Mouse (Mus musculus): ENCODE measurements around the gene Rbm44. TPM values are rescaled to one million over a fixed set of nuclear protein-coding genes. Genes with fewer than 3 reads are reported as not detected.

The Rbm44 gene
- polyA plus RNA-seq, 2 experiments: 0.95 to 1.4 TPM

DNA sequence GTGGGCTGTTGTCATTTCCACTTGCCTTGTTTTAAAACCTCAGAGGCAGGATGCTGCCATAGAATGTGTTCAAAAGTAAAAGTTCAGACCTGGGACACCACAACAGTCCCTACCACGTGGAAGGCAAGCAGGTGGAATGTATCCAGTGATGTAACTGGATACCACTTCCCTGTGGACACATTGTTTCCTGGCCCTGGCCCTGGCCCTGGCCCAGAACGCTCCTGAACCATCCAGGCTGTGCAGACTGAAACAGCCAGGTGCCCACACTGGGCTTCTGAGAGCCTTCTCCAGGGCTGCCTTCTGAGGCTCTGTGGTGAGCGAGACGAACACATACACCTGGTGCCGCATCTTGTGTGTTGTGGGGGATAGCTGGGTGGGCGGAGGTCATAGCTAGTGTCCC, 60.8 kb downstream of the Rbm44 start:
- Histone ChIP-seq H3K4me1 (replicated peaks; ENCODE audit: control insufficient read depth in 2 of 2, insufficient read depth in 2 of 2, low read length in 1 of 2) (0 out of 4 replicates have a peak, but pooled peaks cover 0 to 3% of the 10 kb centered on the region in 2 experiments), H3K9ac (replicated peaks) (no peak overlapping the region), H3K9me3 (ENCODE audit: control insufficient read depth, low read length) (no peaks in the 10 kb centered on the region), H3K4me3 (ENCODE audit: insufficient read depth in 1 of 2, low read depth in 2 of 2, low read length in 2 of 2) (no peak overlapping the region), H3K36me3 (replicated peaks; ENCODE audit: control insufficient read depth, insufficient read depth, low read depth) (no peaks in the 10 kb centered on the region), H3K27ac (no peak overlapping the region), H3K27me3 (ENCODE audit: control insufficient read depth, insufficient read depth, low read length) (no peaks in the 10 kb centered on the region), H3K4me2 (ENCODE audit: low read depth) (no peak overlapping the region)
- DNase-seq (ENCODE audit: low read depth in 3 of 3, low spot score in 3 of 3): no peak
- 69% methylated on average over 6 of the region's 6 CpGs for WGBS (ENCODE audit: insufficient replicate concordance)
- TF ChIP-seq EP300 (IDR thresholded peaks at IDR 0.05; ENCODE audit: low read depth) (no peak), CTCF (IDR thresholded peaks at IDR 0.05; ENCODE audit: low read depth) (no peak)
- ATAC-seq (ENCODE audit: insufficient read depth): no peak

DNA sequence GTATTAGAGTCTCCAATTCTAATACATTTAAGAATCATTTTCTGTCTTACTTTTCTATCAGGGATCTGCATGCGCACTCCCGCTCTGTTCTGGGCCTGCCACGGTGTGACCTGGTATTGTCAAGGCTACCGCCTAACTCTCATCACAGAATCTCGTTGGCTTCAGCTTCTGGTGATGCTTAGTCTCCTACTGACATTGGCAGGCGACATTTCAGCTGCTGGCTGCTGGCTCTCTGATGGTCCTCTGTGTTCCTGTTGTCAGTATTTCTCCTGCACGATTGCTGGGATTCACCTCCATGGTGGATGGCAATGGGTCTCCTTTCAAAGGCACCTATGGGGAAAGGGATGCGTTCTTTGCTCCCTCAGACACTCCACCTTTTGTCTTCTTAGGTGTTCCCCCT, 61.4 kb downstream of the Rbm44 start:
- Histone ChIP-seq H3K4me2 (ENCODE audit: low read depth) (no peak overlapping the region), H3K9me3 (ENCODE audit: control insufficient read depth, low read length) (no peaks in the 10 kb centered on the region), H3K27ac (no peak overlapping the region), H3K36me3 (replicated peaks; ENCODE audit: control insufficient read depth, insufficient read depth, low read depth) (no peaks in the 10 kb centered on the region), H3K4me1 (replicated peaks; ENCODE audit: control insufficient read depth in 2 of 2, insufficient read depth in 2 of 2, low read length in 1 of 2) (0 out of 4 replicates have a peak, but pooled peaks cover 0 to 3% of the 10 kb centered on the region in 2 experiments), H3K4me3 (ENCODE audit: insufficient read depth in 1 of 2, low read depth in 2 of 2, low read length in 2 of 2) (no peak overlapping the region), H3K27me3 (ENCODE audit: control insufficient read depth, insufficient read depth, low read length) (no peaks in the 10 kb centered on the region), H3K9ac (replicated peaks) (no peak overlapping the region)
- TF ChIP-seq EP300 (IDR thresholded peaks at IDR 0.05; ENCODE audit: low read depth) (no peak), CTCF (IDR thresholded peaks at IDR 0.05; ENCODE audit: low read depth) (no peak)
- DNase-seq (ENCODE audit: low read depth in 3 of 3, low spot score in 3 of 3) (no peak), ATAC-seq (ENCODE audit: insufficient read depth) (no peak)
- WGBS (ENCODE audit: insufficient replicate concordance): 72% methylated on average over 8 of the region's 8 CpGs

DNA sequence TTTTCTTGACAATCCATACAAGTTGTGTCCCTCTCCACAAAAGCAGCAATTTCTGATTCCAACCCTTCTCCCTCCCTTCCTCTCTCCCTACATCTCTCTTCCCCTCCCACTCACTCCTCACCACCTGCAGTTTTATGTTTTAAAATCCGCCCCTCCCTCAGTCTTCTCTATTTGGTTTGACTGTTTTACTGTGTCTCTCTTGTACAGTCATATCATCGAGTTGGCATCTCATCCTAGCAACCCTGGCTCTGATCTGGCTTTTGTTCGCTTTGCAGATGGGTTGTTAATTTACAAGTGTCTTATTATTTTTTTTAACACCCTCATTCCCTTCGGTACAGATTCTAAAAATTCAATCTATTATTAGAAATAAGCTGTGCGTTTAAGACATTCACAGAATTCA, 62.0 kb downstream of the Rbm44 start:
- no peak for TF ChIP-seq EP300 (IDR thresholded peaks at IDR 0.05; ENCODE audit: low read depth)
- TF ChIP-seq CTCF (IDR thresholded peaks at IDR 0.05; ENCODE audit: low read depth): no peak
- Histone ChIP-seq H3K27me3 (ENCODE audit: control insufficient read depth, insufficient read depth, low read length) (no peaks in the 10 kb centered on the region), H3K9ac (replicated peaks) (no peak overlapping the region), H3K27ac (no peak overlapping the region), H3K4me3 (ENCODE audit: insufficient read depth in 1 of 2, low read depth in 2 of 2, low read length in 2 of 2) (no peak overlapping the region), H3K36me3 (replicated peaks; ENCODE audit: control insufficient read depth, insufficient read depth, low read depth) (no peaks in the 10 kb centered on the region), H3K9me3 (ENCODE audit: control insufficient read depth, low read length) (no peaks in the 10 kb centered on the region), H3K4me2 (ENCODE audit: low read depth) (no peak overlapping the region), H3K4me1 (replicated peaks; ENCODE audit: control insufficient read depth in 2 of 2, insufficient read depth in 2 of 2, low read length in 1 of 2) (0 out of 4 replicates have a peak, but pooled peaks cover 0 to 3% of the 10 kb centered on the region in 2 experiments)
- WGBS (ENCODE audit: insufficient replicate concordance): 53% methylated on average over 5 of the region's 5 CpGs
- DNase-seq (ENCODE audit: low read depth in 3 of 3, low spot score in 3 of 3) (no peak), ATAC-seq (ENCODE audit: insufficient read depth) (no peak)

DNA sequence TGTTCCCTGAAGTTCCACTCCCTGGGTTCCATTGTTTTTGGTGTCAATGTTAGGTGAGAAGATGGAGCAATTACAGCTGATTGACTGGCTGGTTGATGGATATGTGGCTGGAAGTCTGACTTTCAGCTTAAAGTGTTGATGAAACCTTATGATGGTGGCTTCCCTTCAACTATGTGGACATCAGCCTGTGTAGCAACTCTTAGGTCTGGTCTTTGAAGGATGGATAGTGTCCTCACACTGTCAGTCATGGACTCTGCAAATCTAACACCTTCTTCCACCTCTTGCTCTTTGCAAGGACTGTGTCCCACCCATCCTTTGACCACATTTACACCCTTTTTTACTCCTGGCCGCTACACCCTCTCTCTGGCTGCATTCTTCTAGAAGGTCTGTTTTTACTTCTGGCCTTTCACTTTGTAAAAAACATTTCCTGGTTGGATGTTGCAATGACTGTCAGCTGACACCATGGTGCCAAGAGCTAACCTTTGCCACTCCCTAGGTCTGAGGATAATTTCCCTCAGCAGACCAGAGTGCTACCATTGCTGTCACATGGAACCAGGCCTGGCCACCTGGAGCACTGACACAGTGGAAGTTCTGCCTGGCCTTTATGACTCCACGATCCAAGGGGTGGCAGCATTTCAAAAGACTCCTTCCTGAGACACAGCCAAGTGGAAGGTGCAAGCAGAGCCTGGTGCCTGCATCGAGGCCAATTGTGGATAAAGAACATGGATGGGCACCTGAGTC, 62.6 kb downstream of the Rbm44 start:
- no peaks in the 10 kb centered on the region for H3K27me3 ChIP-seq (ENCODE audit: control insufficient read depth, insufficient read depth, low read length)
- ATAC-seq (ENCODE audit: insufficient read depth) (no peak), DNase-seq (ENCODE audit: low read depth in 3 of 3, low spot score in 3 of 3) (no peak)
- H3K9me3 ChIP-seq (ENCODE audit: control insufficient read depth, low read length): no peaks in the 10 kb centered on the region
- TF ChIP-seq EP300 (IDR thresholded peaks at IDR 0.05; ENCODE audit: low read depth) (no peak), CTCF (IDR thresholded peaks at IDR 0.05; ENCODE audit: low read depth) (no peak)
- 0 out of 4 replicates have a peak, but pooled peaks cover 0 to 3% of the 10 kb centered on the region in 2 experiments for H3K4me1 ChIP-seq (replicated peaks; ENCODE audit: control insufficient read depth in 2 of 2, insufficient read depth in 2 of 2, low read length in 1 of 2)
- H3K4me2 ChIP-seq (ENCODE audit: low read depth): no peak overlapping the region
- no peak overlapping the region for H3K4me3 ChIP-seq (ENCODE audit: insufficient read depth in 1 of 2, low read depth in 2 of 2, low read length in 2 of 2)
- no peak overlapping the region for H3K27ac ChIP-seq
- 41% methylated on average over 3 of the region's 3 CpGs for WGBS (ENCODE audit: insufficient replicate concordance)
- H3K36me3 ChIP-seq (replicated peaks; ENCODE audit: control insufficient read depth, insufficient read depth, low read depth): no peaks in the 10 kb centered on the region
- H3K9ac ChIP-seq (replicated peaks): no peak overlapping the region

DNA sequence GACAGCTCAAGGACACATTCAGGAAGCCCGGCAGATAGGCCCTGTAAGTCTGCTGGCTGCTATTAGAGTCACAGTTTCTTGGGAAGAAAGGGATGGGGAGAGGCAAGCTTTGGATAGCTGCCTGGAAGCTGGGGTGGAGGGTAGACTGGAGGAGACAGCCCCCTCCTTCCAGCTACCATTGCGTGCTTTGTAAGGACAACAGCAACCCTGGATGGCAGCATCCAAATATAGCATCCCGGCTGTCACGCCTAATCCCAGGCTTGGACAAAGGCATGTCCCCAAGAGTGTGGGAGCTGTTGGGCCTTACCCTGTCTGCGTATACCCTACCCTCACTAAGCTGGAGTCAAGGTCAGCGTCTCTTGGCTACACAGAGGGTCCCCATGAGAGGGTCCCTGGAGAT, 64.5 kb downstream of the Rbm44 start:
- Histone ChIP-seq H3K9me3 (ENCODE audit: control insufficient read depth, low read length) (no peaks in the 10 kb centered on the region), H3K36me3 (replicated peaks; ENCODE audit: control insufficient read depth, insufficient read depth, low read depth) (no peaks in the 10 kb centered on the region), H3K4me3 (ENCODE audit: insufficient read depth in 1 of 2, low read depth in 2 of 2, low read length in 2 of 2) (no peak overlapping the region), H3K9ac (replicated peaks) (no peak overlapping the region), H3K4me1 (replicated peaks; ENCODE audit: control insufficient read depth in 2 of 2, insufficient read depth in 2 of 2, low read length in 1 of 2) (0 out of 4 replicates have a peak, but pooled peaks cover 0 to 3% of the 10 kb centered on the region in 2 experiments), H3K27me3 (ENCODE audit: control insufficient read depth, insufficient read depth, low read length) (no peaks in the 10 kb centered on the region), H3K27ac (no peak overlapping the region), H3K4me2 (ENCODE audit: low read depth) (no peak overlapping the region)
- DNase-seq (ENCODE audit: low read depth in 3 of 3, low spot score in 3 of 3): no peak
- ATAC-seq (ENCODE audit: insufficient read depth): no peak
- WGBS (ENCODE audit: insufficient replicate concordance): 64% methylated on average over 6 of the region's 6 CpGs
- TF ChIP-seq EP300 (IDR thresholded peaks at IDR 0.05; ENCODE audit: low read depth) (no peak), CTCF (IDR thresholded peaks at IDR 0.05; ENCODE audit: low read depth) (no peak)

Data from liver, embryonic 14.5 days (tissue).